10 mouse cellular contexts compared by ENCODE assay signal in genomic region chr6:94683701-94684100, GRCm38 (mm10). TPM values are rescaled to one million over a fixed set of nuclear protein-coding genes. Genes with fewer than 3 reads are reported as not detected.
DNase-seq lines count a peak whose midpoint lies in the region; ATAC-seq and TF ChIP-seq lines count a peak whose summit lies in the region.
"Had no signal": no experiment of that assay in that cellular context is flagged by ENCODE, and none has a peak within 500 bp of the region (broad histone marks: within the 10 kb centered on the region; RNA-seq: fewer than 3 reads in every experiment).

No protein-coding gene starts in this region.

- peak overlapping the region; percentile 3; the same call in 1 of the 2 replicates for H3K4me2 ChIP-seq in heart, embryonic 15.5 days
- peak overlapping the region; percentile 53 for H3K4me2 ChIP-seq in myocyte (ENCODE audit: low read depth)
- H3K4me2 ChIP-seq in kidney, embryonic 15.5 days = no peak overlapping the region

- H3K9ac ChIP-seq in heart, embryonic 15.5 days = no peak overlapping the region
- H3K9ac ChIP-seq in kidney, embryonic 15.5 days = no peak overlapping the region
- H3K9ac ChIP-seq: liver, postnatal 0 days had no signal

- 52% methylated on average over 3 of the region's 3 CpGs for WGBS in heart, embryonic 15.5 days
- 75% methylated on average over 3 of the region's 3 CpGs for WGBS in kidney, embryonic 15.5 days

- no peak overlapping the region for H3K4me3 ChIP-seq in heart, embryonic 15.5 days
- no peak overlapping the region for H3K4me3 ChIP-seq in myocyte
- no peak overlapping the region for H3K4me3 ChIP-seq in kidney, embryonic 15.5 days (replicated peaks)
- H3K4me3 ChIP-seq: left cerebral cortex, adult 2 months had no signal

- CTCF ChIA-PET in Patski (lab: Charles Lee) = interaction anchor here (1.0 to 1.4 kb wide), 2 partner anchors 16 to 37 kb away, joined by 3 read pairs; no protein-coding TSS in a partner anchor

- H3K27ac ChIP-seq in heart, embryonic 15.5 days = no peak overlapping the region
- H3K27ac ChIP-seq in kidney, embryonic 15.5 days = no peak overlapping the region
- H3K27ac ChIP-seq: left cerebral cortex, adult 2 months had no signal

- no peak for DNase-seq in heart, adult 18-20 months
- peak; percentile 76 for DNase-seq in 3T3-L1 (ENCODE audit: low read depth, low spot score)
- no peak for DNase-seq in Patski (ENCODE audit: low read depth, low spot score)
- no peak for DNase-seq in testis, postnatal 10 days (ENCODE audit: low spot score)
- DNase-seq in kidney, adult 11 months = no peak
- DNase-seq: liver, postnatal 0 days had no signal

- H3ac ChIP-seq in myocyte (ENCODE audit: control insufficient read depth, insufficient read length) = no peak overlapping the region

- H3K79me2 ChIP-seq in myocyte (ENCODE audit: control insufficient read depth, insufficient read depth) = peaks cover 61% of the 10 kb centered on the region

- POLR2A ChIA-PET in Patski (lab: Charles Lee) = no interaction called here

- no peaks in the 10 kb centered on the region for H3K9me3 ChIP-seq in heart, embryonic 15.5 days (replicated peaks)
- H3K9me3 ChIP-seq in kidney, embryonic 15.5 days (replicated peaks) = no peaks in the 10 kb centered on the region

- TF ChIP-seq POLR2A in myocyte (IDR thresholded peaks at IDR 0.05; ENCODE audit: insufficient read length, low read depth) = no peak

- ATAC-seq in heart, embryonic 15.5 days (replicated peaks; ENCODE audit: insufficient number of reproducible peaks, insufficient read depth, low FRiP score, low read depth) = no peak
- ATAC-seq in Patski = peak; percentile 25
- no peak for ATAC-seq in kidney, embryonic 15.5 days (replicated peaks; ENCODE audit: low FRiP score)
- ATAC-seq: liver, postnatal 0 days had no signal

- H3K27me3 ChIP-seq in heart, embryonic 15.5 days = no peaks in the 10 kb centered on the region
- H3K27me3 ChIP-seq in Patski (no peaks in the 10 kb centered on the region), myocyte (ENCODE audit: control insufficient read depth, insufficient read depth, insufficient read length) (no peaks in the 10 kb centered on the region)
- no peaks in the 10 kb centered on the region for H3K27me3 ChIP-seq in kidney, embryonic 15.5 days

- TF ChIP-seq CTCF in Patski (IDR thresholded peaks at IDR 0.05) = no peak

- in situ Hi-C loops in Patski (cut with MboI; ENCODE audit: low pct_unique_long_range_greater_than_20kb) = no loop called here

- H3K4me1 ChIP-seq in heart, embryonic 15.5 days (replicated peaks) = peaks cover 62% of the 10 kb centered on the region
- peaks cover 54% of the 10 kb centered on the region for H3K4me1 ChIP-seq in kidney, embryonic 15.5 days

- no peaks in the 10 kb centered on the region for H3K36me3 ChIP-seq in heart, embryonic 15.5 days
- no peaks in the 10 kb centered on the region for H3K36me3 ChIP-seq in myocyte (ENCODE audit: control insufficient read depth, insufficient read depth)
- H3K36me3 ChIP-seq in kidney, embryonic 15.5 days = no peaks in the 10 kb centered on the region

TF ChIP-seq in myocyte, 11 proteins besides CTCF, POLR2A, EP300 and RAD21:
- TF ChIP-seq SRF (IDR thresholded peaks at IDR 0.05; ENCODE audit: control insufficient read depth, insufficient read length, low read depth) = no peak
- no peak for TF ChIP-seq TCF3 (IDR thresholded peaks at IDR 0.05; ENCODE audit: insufficient read length, low read depth)
- TF ChIP-seq REST (IDR thresholded peaks at IDR 0.05; ENCODE audit: insufficient read depth, insufficient read length) = no peak
- no peak for TF ChIP-seq CEBPB (IDR thresholded peaks at IDR 0.05; ENCODE audit: insufficient read depth, poor library complexity, severe bottlenecking)
- TF ChIP-seq TCF12 (IDR thresholded peaks at IDR 0.05; ENCODE audit: insufficient read depth, poor library complexity, severe bottlenecking) = no peak
- TF ChIP-seq POLR2AphosphoS2 (IDR thresholded peaks at IDR 0.05; ENCODE audit: insufficient read length, low read depth) = no peak
- no peak for TF ChIP-seq USF1 (IDR thresholded peaks at IDR 0.05; ENCODE audit: low read depth)
- no peak for TF ChIP-seq E2F4 (IDR thresholded peaks at IDR 0.05; ENCODE audit: insufficient read depth)
- no peak for TF ChIP-seq MAX (IDR thresholded peaks at IDR 0.05; ENCODE audit: low read depth)
- no peak for TF ChIP-seq MYOG (IDR thresholded peaks at IDR 0.05; ENCODE audit: control insufficient read depth in 1 of 3, insufficient read depth in 1 of 3, insufficient read length in 2 of 3, low read depth in 2 of 3)
- TF ChIP-seq MYOD1 (IDR thresholded peaks at IDR 0.05; ENCODE audit: control insufficient read depth in 1 of 3, insufficient read length in 2 of 3, low read depth in 2 of 3) = no peak

RNA-seq across cellular contexts. Expression of gene Lrig1, which starts 16.3 kb away (rescaled TPM):
- polyA plus RNA-seq in heart, embryonic 15.5 days (2015; fragmentation: Nextera tagmentation; extraction: Ambion mirVana) = 8.0 and 12.6 TPM in 2 replicates
- 10 to 100 TPM; 29.8 to 30.9 TPM for total RNA-seq in heart, adult 18-20 months (2021)
- polyA plus RNA-seq in Patski (2021) = 45.8 TPM
- 22.1 TPM for polyA plus RNA-seq in myocyte (2012; fragmentation: generic; extraction: Trizol)
- 7.3 and 8.1 TPM in 2 replicates for polyA plus RNA-seq in kidney, embryonic 15.5 days (2015; fragmentation: Nextera tagmentation; extraction: Ambion mirVana)
